Mouse (Mus musculus) lung, adult 2 months (tissue): ENCODE data around the gene Mri1. TPM values are rescaled to one million over a fixed set of nuclear protein-coding genes. Genes with fewer than 3 reads are reported as not detected.
"Not testable (repeated sequence)": the region's sequence is repeated elsewhere in the genome, so short reads cannot be mapped to it uniquely, and the experiment has no call there.

Source experiments
- DNase-seq: peaks from one replicate; pipeline ENCODE4 v3.0.0; 2022
- H3K4me1 ChIP-seq: fragments of 200-500 bp; 2 replicates; pipeline ENCODE4 v1.6.1; 2011; ENCODE audit warnings: low read length; ENCODE audit not compliant: control insufficient read depth, insufficient read depth
- H3K4me3 ChIP-seq: fragments of 200-500 bp; replicated peaks from 2 replicates; pipeline ENCODE3; 2011; ENCODE audit warnings: low read depth, mild to moderate bottlenecking, control low read depth, low read length; ENCODE audit errors: extremely low read depth
- CTCF ChIP-seq: fragments of 200-500 bp; IDR thresholded peaks from 2 replicates; pipeline ENCODE4 v1.5.1; 2011; ENCODE audit warnings: mild to moderate bottlenecking, low read length, control low read depth; ENCODE audit not compliant: insufficient read depth
- POLR2A ChIP-seq: fragments of 200-500 bp; IDR thresholded peaks from 2 replicates; pipeline ENCODE4 v1.6.1; 2011; ENCODE audit warnings: low read depth, mild to moderate bottlenecking, control low read depth, low read length, borderline replicate concordance; ENCODE audit errors: extremely low read depth
- WGBS: fragments of 180-500 bp; shearing (Covaris S2); methylation state at CpG from one replicate; pipeline ENCODE4 v1.1.7; 2018; 5-methylcytosine and 5-hydroxymethylcytosine counted together
- polyA plus RNA-seq: library from polyadenylated mRNA; depleted of rRNA; stranded (reverse); fragments of >200 nt; gene quantifications from 2 replicates; pipeline ENCODE4 v1.2.3, GENCODE M21; 2012; rRNA removed

Gene Mri1
- 66.2 and 78.8 TPM in 2 replicates for polyA plus RNA-seq

DNA sequence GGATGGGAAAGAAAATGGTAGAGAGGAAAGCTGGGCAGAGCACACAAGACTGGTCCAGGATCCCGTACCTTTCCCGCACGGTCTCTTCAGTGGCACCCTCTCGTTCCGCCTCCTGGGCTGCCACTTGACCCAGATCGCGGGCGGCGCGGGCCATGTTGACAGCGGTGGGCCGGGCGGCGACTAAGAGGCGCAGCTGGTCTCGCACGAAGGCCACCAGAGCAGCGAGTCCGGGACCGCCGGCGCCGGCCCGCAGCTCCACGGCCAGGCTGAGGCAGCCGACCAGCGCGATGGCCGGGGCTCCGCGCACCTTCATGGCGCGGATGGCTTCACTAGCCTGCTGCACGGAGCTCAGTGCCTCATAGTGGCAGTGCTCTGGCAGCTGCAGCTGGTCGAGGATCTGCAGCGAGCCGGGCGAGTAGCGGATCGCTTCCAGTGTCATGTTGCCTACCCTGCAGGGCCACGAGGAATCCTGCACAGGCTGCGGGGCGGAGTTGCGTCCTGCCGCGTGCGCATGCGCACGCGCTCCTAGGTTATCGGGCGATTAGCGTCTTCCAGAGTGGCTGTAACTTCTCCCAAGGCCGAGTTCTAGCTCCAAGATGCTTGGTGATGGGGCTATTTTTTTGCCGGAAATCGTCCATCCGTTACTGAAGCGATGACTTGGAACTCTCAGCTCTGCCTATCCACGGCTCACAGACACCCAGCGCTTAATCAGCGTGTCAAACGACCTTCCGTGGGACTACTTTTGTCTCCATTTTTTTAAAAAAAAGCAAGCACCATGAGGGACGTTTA lies at the start of gene Mri1:
Gene Mri1, minus strand, starts transcription at position 505 of the 789 bp plus-strand sequence.
- WGBS: under 1% methylated on average over 64 of the region's 64 CpGs
- Histone ChIP-seq H3K4me3 (peak within 1 kb of the TSS; percentile 94), H3K4me1 (peaks cover 9% of the 10 kb centered on the region; the same call in 1 of the 2 replicates)
- TF ChIP-seq POLR2A (peak; percentile 72; the same call in 1 of the 2 replicates), CTCF (no peak)
- peak; percentile 75 for DNase-seq

DNA sequence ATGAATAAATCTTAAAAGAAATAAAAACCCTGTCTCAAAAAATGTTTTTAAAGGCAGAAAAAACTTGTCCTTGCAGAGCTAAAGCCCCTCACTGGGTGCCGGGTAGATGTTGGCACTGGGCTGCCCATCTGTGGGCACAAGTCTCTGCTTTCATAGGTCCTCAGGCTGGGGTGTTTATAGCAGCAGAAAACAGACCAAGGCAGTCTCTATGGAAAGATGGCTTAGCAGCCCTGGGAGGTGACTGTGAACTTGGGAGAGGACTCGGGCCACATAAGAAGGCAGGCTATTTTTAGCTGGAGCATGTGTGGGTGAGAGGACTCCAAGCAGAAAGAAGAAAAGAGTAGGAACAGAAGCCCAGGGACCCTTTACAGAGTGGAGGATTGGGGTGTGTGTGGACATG lies 46.8 kb upstream of the Mri1 start:
- 56% methylated on average over 2 of the region's 2 CpGs for WGBS
- Histone ChIP-seq H3K4me1 (no peaks in the 10 kb centered on the region), H3K4me3 (no peak overlapping the region)
- DNase-seq: no peak
- TF ChIP-seq POLR2A (no peak), CTCF (no peak)

DNA sequence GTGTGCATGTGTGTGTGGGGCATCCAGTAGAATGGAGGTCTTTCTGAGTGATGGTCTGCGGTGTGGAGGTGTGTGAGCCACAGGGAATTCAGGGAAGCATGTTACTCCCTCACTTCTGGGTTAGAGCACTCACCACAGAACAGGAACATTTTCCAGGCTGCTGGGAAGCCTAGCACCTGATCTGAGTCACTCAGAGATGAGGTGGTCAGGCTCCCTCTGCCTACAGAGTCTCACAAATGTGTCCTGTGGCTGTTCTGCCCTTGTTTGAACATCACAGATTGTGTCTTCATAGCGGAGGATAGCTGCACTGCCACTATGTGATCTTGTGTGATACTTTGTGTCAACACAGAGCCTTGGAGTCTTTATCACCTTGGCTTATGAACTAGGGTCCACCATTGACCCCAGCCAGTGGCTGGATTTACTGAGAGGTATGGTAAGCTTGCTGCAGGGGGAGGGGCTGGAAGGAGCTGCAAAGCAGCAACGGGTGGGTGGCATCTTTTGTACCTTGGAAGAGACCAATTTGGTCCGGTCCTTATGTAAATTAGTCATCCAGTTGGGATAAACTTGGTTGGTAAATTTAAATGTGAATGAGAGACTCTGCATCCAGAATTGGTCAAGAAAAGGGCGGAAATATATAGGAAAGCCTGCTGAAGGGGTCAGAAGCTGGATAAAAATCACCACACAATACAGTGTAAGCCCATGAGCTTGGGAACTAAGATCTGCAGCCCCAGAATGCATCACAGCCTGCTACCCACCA lies 40.1 kb upstream of the Mri1 start:
- H3K4me3 ChIP-seq: no peak overlapping the region
- H3K4me1 ChIP-seq: no peaks in the 10 kb centered on the region
- no peak for TF ChIP-seq POLR2A
- TF ChIP-seq CTCF: no peak
- WGBS: 71% methylated on average over 5 of the region's 5 CpGs
- DNase-seq: no peak

DNA sequence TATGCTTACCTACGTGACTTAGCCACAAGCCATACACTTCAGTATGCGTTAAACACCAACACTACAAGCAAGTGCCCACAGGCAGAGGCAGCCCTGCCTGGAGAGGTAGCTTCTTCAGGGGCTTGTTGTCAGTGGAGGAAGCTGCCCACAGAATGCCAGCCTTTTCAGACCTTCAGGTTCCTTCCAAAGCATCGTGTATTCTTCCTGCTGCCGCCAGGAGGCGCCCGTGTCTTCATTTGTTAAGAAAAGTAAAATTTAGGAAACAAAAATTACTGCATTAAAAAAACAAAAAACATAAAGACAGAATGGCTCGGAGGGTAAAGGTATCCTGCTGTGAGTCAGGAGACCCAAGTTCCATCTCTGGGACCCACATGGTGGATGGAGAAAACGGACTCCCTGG lies 34.6 kb upstream of the Mri1 start:
- 23% methylated on average over 8 of the region's 8 CpGs for WGBS

DNA sequence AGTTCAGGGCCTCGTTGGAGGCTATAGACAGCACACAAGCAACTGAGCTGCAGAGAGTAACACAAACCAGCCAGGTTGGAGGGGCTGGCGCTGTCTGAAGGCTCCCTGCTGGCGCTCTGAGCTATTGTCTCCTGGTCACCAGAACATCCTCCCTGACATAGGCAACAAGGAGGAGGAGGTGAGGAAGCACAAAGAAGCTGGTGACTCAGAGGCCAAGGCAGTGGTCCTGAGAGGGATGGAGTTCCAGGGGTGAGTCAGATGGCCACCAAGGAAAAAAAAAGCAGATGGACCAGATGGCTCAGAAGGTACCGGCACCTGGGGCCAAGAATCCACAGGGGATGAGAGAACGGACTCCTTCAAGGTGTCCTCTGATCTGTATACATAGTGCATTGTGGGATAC lies 34.0 kb upstream of the Mri1 start:
- WGBS: 70% methylated on average over 5 of the region's 5 CpGs
- Histone ChIP-seq H3K4me1 (no peaks in the 10 kb centered on the region), H3K4me3 (no peak overlapping the region)
- DNase-seq: no peak
- TF ChIP-seq CTCF (no peak), POLR2A (no peak)

More for the DNA sequence above, 34.6 kb upstream of the Mri1 start:
- peak; percentile 35 for DNase-seq
- TF ChIP-seq CTCF (peak; percentile 71), POLR2A (no peak)
- Histone ChIP-seq H3K4me1 (no peaks in the 10 kb centered on the region), H3K4me3 (no peak overlapping the region)

DNA sequence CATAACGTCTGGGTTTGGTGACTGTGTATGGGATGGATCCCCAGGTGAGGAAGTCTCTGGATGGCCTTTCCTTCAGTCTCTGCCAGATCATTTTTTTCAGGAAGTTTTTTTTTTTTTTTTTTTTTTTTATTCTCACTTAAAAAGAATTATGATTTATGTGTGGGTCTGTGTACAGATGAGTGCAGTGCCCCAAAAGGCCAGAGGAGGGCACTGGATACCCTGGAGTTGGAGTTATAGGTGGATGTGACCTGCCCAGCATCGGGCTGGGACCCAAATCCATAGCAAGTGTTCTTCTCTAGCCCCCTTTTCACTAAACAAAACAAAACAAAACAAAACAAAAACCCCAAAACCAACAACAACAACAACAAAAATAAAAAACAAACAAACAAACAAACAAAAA lies 31.8 kb upstream of the Mri1 start:
- TF ChIP-seq CTCF: no peak
- no peak for TF ChIP-seq POLR2A
- H3K4me3 ChIP-seq: no peak overlapping the region
- WGBS: 63% methylated on average over 2 of the region's 2 CpGs
- no peaks in the 10 kb centered on the region for H3K4me1 ChIP-seq
- DNase-seq: no peak

DNA sequence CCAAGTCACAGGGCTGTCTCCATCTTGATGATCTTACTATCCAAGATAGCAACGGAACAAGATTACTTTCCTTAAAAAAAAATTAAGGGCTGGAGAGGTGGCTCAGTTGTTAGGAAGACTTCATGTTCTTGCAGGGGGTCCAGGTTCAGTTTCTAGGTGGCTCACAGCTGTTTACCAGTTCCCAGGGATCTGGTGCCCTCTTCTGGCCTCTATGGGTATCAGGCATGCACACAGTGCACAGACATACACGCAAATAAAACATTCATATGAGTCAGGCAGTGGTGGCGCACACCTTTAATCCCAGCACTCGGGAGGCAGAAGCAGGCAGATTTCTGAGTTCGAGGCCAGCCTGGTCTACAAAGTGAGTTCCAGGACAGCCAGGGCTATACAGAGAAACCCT lies 28.5 kb upstream of the Mri1 start:
- H3K4me1 ChIP-seq, H3K4me3 ChIP-seq: not testable (repeated sequence)
- WGBS: 63% methylated on average over 5 of the region's 5 CpGs
- peak; percentile 72 for TF ChIP-seq CTCF
- peak; percentile 28 for DNase-seq

DNA sequence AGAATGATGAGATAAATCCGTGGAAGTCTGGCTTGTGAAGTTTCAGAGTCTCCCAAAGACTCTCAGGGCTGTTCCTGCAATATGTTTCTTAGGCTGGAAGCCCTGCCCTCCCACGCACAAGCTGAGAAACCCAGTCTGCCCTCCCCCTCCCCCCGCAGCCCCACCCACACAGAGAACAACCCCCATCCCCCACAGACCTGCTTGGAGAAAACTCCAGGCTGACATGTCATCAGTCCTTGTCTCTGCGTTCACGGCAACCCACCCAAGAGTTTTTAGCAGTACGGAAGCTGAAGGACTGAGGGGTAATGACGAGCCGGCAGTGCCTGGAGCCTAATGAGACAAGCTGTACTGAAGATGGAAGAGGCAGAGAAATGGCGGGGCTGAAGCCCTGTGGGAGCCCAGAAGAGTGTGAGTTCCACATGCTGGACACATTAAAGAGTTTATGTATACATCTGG lies 27.5 kb upstream of the Mri1 start:
- no peaks in the 10 kb centered on the region for H3K4me1 ChIP-seq
- peak; percentile 13 for DNase-seq
- WGBS: 11% methylated on average over 9 of the region's 9 CpGs

DNA sequence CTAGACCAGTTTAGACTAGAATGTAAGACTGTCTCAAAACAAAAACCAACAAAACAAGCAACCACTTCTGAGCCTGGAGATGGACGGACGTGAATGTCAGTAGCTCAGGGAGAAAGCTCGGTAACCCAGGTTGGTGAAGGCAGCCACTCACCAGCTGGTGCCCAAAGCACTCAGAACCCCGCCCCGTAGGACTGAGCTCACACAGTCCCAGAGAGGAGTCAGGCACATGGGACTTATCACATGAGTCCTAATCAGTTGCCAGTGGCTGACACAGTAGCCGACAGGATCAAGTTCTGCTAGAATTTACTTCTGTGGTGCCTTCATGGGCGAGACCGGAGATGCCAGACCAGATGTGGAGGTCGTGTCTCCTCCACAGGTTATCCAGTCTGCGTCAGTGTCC lies 23.7 kb upstream of the Mri1 start:
- no peaks in the 10 kb centered on the region for H3K4me1 ChIP-seq
- no peak for TF ChIP-seq CTCF
- no peak for TF ChIP-seq POLR2A
- no peak overlapping the region for H3K4me3 ChIP-seq
- 65% methylated on average over 10 of the region's 10 CpGs for WGBS
- no peak for DNase-seq

More for the DNA sequence above, 27.5 kb upstream of the Mri1 start:
- peak overlapping the region; percentile 63 for H3K4me3 ChIP-seq
- TF ChIP-seq CTCF (no peak), POLR2A (no peak)
